Mouse (Mus musculus) C2C12 (cell line): ENCODE data around the gene Hoxb4. TPM values are rescaled to one million over a fixed set of nuclear protein-coding genes. Genes with fewer than 3 reads are reported as not detected.

Experiments
- H3K27me3 ChIP-seq: one replicate; pipeline ENCODE4 v1.6.1; 2011; ENCODE audit not compliant: control insufficient read depth, insufficient read depth, insufficient read length
- H3K36me3 ChIP-seq: one replicate; pipeline ENCODE4 v1.6.1; 2011; ENCODE audit not compliant: control insufficient read depth, insufficient read depth
- H3K4me3 ChIP-seq: one replicate; pipeline ENCODE4 v1.5.1; 2011; ENCODE audit warnings: mild to moderate bottlenecking, control low read depth; ENCODE audit not compliant: poor library complexity, insufficient read depth, severe bottlenecking
- H3K79me2 ChIP-seq: one replicate; pipeline ENCODE4 v1.6.1; 2011; ENCODE audit not compliant: control insufficient read depth, insufficient read depth
- H3K79me3 ChIP-seq: one replicate; pipeline ENCODE4 v1.6.1; 2011; ENCODE audit warnings: low read depth, control low read depth
- H3ac ChIP-seq: one replicate; pipeline ENCODE3; 2011; ENCODE audit warnings: low read depth; ENCODE audit not compliant: control insufficient read depth, insufficient read length
- CEBPB ChIP-seq: IDR thresholded peaks from one replicate; pipeline ENCODE4 v1.6.1; 2011; ENCODE audit warnings: low read depth, mild to moderate bottlenecking, control low read depth, moderate library complexity
- CTCF ChIP-seq: IDR thresholded peaks from one replicate; pipeline ENCODE4 v1.5.1; 2011; ENCODE audit not compliant: control insufficient read depth, insufficient read depth, insufficient read length
- FOSL1 ChIP-seq: IDR thresholded peaks from one replicate; pipeline ENCODE4 v1.8.0; 2011; ENCODE audit warnings: mild to moderate bottlenecking, low read length; ENCODE audit not compliant: poor library complexity, insufficient read depth, severe bottlenecking
- MAX ChIP-seq: IDR thresholded peaks from one replicate; pipeline ENCODE4 v1.6.1; 2011; ENCODE audit warnings: mild to moderate bottlenecking, control low read depth
- MYOD1 ChIP-seq: IDR thresholded peaks from one replicate; pipeline ENCODE4 v1.6.1; 2011; ENCODE audit warnings: low read depth; ENCODE audit not compliant: control insufficient read depth, insufficient read length
- MYOG ChIP-seq: IDR thresholded peaks from one replicate; pipeline ENCODE4 v1.6.1; 2011; ENCODE audit not compliant: control insufficient read depth, insufficient read length; ENCODE audit errors: extremely low read depth
- USF1 ChIP-seq: IDR thresholded peaks from one replicate; pipeline ENCODE4 v1.6.1; 2011; ENCODE audit warnings: low read depth, mild to moderate bottlenecking, control low read depth, moderate library complexity
- polyA plus RNA-seq: library from polyadenylated mRNA; unstranded; fragments of >200 nt; fragmentation: generic; extraction: Trizol; gene quantifications from one replicate; pipeline ENCODE4 v1.2.1, GENCODE M21; 2012; ENCODE audit warnings: missing spikeins

The Hoxb4 gene
- polyA plus RNA-seq, 1 experiment: 0.02 TPM

DNA sequence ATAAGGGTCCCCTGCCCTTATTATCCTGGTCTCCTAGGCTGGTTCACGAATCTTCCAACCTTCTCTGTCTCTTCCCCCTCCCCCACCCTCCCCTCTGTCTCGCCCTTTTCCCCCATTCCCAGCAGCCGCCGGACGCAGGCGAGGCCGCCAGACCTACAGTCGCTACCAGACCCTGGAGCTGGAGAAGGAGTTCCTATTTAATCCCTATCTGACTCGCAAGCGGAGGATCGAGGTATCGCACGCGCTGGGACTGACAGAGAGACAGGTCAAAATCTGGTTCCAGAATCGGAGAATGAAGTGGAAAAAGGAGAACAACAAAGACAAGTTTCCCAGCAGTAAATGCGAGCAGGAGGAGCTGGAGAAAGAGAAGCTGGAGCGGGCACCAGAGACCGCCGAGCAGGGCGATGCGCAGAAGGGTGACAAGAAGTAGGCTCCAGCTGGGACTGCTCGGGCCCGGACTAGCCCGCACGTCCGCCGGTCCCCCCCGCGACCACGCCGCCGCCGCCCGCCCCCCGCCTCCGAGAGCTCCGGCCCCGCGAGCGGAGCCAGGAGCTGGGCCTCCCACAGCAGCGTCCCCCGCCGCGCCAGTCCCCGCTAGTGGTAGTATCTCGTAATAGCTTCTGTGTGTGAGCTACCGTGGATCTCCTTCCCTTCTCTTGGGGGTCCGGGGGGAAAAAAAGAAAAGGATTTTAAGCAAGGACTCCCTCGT is 33.9 kb upstream of the Hoxb4 start:
- Histone ChIP-seq H3K4me3 (no peak overlapping the region), H3K79me3 (no peaks in the 10 kb centered on the region), H3K36me3 (no peaks in the 10 kb centered on the region), H3ac (peak overlapping the region; percentile 44), H3K27me3 (peaks cover 92% of the 10 kb centered on the region), H3K79me2 (no peaks in the 10 kb centered on the region)
- TF ChIP-seq MAX (no peak), USF1 (no peak), CTCF (no peak), FOSL1 (no peak), MYOD1 (no peak)

- TF ChIP-seq USF1 (no peak), MAX (no peak), MYOG (no peak), CTCF (no peak), CEBPB (no peak), FOSL1 (no peak), MYOD1 (no peak)
- no peak overlapping the region for H3ac ChIP-seq
- no peaks in the 10 kb centered on the region for H3K36me3 ChIP-seq
- H3K4me3 ChIP-seq: no peak overlapping the region
- no peaks in the 10 kb centered on the region for H3K79me2 ChIP-seq
- peaks cover 91% of the 10 kb centered on the region for H3K27me3 ChIP-seq
- no peaks in the 10 kb centered on the region for H3K79me3 ChIP-seq
Observed at GRCm38 (mm10) chr11:96284774-96285734, 33.0 kb upstream of the Hoxb4 start.

DNA sequence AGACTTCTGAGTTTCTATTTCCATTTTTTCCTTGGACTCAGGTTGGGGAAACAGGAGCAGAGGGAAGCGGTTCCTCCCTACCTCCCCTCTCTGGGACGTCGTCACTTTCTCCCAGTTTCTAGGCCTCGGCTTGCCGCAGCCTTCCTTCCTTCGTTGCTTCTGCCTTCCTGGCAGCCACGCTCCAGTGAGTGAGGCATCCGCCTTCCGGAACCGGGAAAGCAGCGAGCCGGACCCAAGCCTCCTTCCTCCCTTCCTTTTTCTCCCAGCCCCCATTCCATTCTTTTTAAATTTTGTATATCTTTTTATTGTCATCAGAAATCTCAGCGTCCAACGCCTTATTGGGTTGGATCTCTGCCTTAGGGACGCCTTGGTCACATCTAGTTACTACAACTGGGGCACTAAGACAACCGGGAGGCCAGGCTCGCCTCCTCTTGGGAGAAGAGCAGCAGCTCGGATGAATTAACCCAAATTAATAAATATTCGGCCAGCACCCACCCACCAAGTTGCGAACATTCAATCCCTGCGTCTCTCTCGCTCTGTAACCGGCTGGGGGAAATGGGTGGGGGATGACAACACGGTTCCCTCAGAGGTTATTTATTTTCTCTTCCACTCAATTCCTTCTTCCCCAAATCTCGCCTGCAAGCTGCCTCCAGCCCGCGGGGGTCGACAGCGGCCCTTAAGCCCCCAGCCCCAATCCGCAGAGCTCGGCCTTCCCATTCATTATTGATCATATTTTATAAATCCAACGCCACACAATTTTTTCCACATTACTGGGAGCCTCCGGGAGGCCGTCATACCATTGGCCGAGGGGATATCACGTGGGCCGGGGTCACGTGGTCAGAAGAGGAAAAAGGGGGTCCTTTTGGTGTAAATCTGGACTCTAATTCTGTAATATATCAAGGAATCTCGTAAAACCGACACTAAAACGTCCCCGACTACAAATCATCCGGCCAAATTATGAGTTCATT is 32.0 kb upstream of the Hoxb4 start, which contains the start of gene Hoxb7:
Gene Hoxb7, plus strand, starts transcription at position 853 of the 968 bp plus-strand sequence.
- Histone ChIP-seq H3ac (peak within 1 kb of the TSS; percentile 42), H3K79me3 (no peaks in the 10 kb centered on the region), H3K79me2 (no peaks in the 10 kb centered on the region), H3K4me3 (no peak within 1 kb of the TSS), H3K27me3 (peaks cover 92% of the 10 kb centered on the region), H3K36me3 (no peaks in the 10 kb centered on the region)
- TF ChIP-seq MAX (no peak), MYOD1 (no peak), USF1 (peak; percentile 70), CTCF (no peak), MYOG (no peak), FOSL1 (no peak)

GRCm38 (mm10) chr11:96286739-96287385 is 31.2 kb upstream of the Hoxb4 start:
- peak overlapping the region; percentile 42 for H3ac ChIP-seq
- peaks cover 91% of the 10 kb centered on the region for H3K27me3 ChIP-seq
- no peaks in the 10 kb centered on the region for H3K36me3 ChIP-seq
- TF ChIP-seq MYOG (no peak), USF1 (no peak), FOSL1 (no peak), CEBPB (no peak), MYOD1 (no peak), MAX (no peak), CTCF (no peak)
- H3K79me3 ChIP-seq: no peaks in the 10 kb centered on the region
- H3K79me2 ChIP-seq: no peaks in the 10 kb centered on the region
- H3K4me3 ChIP-seq: no peak overlapping the region

GRCm38 (mm10) chr11:96287411-96287810 is 30.7 kb upstream of the Hoxb4 start:
- peaks cover 90% of the 10 kb centered on the region for H3K27me3 ChIP-seq

More at GRCm38 (mm10) chr11:96287411-96287810, 30.7 kb upstream of the Hoxb4 start:
- Histone ChIP-seq H3K79me3 (no peaks in the 10 kb centered on the region), H3K79me2 (no peaks in the 10 kb centered on the region), H3K4me3 (no peak overlapping the region), H3ac (no peak overlapping the region), H3K36me3 (no peaks in the 10 kb centered on the region)
- TF ChIP-seq FOSL1 (no peak), USF1 (no peak), CEBPB (no peak), MYOG (no peak), MAX (no peak), CTCF (no peak), MYOD1 (no peak)
